Mouse (Mus musculus): Measurements from ENCODE around the gene Capn7. TPM values are rescaled to one million over a fixed set of nuclear protein-coding genes. Genes with fewer than 3 reads are reported as not detected.

Gene Capn7
- polyA plus RNA-seq, 1 experiment from 2014 or later: 89.4 TPM

DNA sequence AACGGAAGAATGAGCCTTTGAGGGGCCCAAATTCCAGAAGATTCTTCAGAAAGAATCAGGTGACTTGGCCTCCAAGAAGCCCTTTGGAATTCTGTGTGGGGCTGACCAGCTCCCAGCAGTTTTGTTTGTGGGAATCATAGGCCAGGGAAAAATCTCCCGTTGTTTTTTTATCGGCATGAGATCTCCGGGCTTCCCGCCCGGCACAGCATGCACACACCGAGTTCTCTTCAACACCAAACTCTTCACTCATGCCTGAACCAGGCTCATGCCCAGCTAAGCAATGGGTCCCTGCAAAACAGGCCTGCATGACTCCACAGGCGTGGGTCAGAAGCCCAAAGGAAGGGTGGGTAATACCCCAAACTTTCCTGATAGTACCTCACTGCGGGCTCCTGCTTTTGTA lies 67.1 kb downstream of the Capn7 start:
- H3K4me2 ChIP-seq (ENCODE audit: low read depth, low read length): no peak overlapping the region
- 0 out of 2 replicates have a peak, but pooled peaks cover 4% of the 10 kb centered on the region for H3K4me1 ChIP-seq (ENCODE audit: control insufficient read depth, insufficient read depth, low read length)
- ATAC-seq (ENCODE audit: low read depth): no peak
- no peaks in the 10 kb centered on the region for H3K36me3 ChIP-seq (ENCODE audit: control insufficient read depth, insufficient read depth, low read length)
- no peak overlapping the region for H3K27ac ChIP-seq (ENCODE audit: low read depth, low read length)
- H3K9ac ChIP-seq (replicated peaks; ENCODE audit: low read depth, low read length): no peak overlapping the region
- WGBS: 84% methylated on average over 9 of the region's 9 CpGs
- H3K4me3 ChIP-seq (ENCODE audit: low read depth, low read length): no peak overlapping the region
- no peaks in the 10 kb centered on the region for H3K9me3 ChIP-seq (ENCODE audit: control insufficient read depth, low read length)
- no peaks in the 10 kb centered on the region for H3K27me3 ChIP-seq (ENCODE audit: control insufficient read depth, insufficient read depth, low read length)

DNA sequence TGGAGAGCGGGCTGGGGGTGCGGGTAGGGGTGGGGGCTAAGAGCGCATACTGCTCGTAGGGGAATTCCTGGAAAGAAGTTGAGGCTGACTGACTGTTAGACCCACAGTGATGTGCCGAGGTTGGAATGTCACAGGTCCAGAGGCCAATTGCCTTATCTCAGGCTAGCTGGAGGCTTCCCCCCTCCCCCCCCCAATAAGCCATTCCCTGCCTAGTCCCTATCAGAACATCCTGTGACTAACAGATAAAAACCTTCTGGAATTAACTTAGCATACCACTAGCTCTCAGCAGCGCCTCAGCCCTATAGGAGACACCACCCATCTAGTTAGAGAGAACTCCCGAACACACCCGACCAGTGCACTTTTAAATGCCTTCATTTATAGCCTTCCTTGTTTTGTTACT lies 67.6 kb downstream of the Capn7 start:
- 69% methylated on average over 8 of the region's 8 CpGs for WGBS
- ATAC-seq (ENCODE audit: low read depth): no peak

DNA sequence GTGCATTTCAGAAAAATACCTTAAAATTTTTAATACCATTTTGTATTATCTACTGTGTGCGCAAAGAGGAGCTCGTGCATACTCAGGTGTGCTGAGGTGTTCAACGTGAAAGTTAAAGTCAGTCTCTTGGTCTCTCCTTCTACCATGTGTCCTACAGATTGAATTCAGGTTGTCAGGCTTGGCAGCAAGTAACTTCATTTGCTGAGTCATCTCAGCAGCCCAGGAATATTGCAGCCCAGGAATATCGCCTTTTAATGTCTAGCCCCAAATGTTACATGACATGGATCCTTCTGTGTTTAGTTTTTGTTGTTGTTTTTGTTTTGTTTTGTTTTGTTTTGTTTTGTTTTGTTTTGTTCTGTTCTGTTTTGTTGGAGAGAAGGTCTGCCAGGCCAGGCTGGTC lies 68.2 kb downstream of the Capn7 start:
- H3K4me2 ChIP-seq (ENCODE audit: low read depth, low read length): no peak overlapping the region
- 93% methylated on average over 4 of the region's 4 CpGs for WGBS
- no peaks in the 10 kb centered on the region for H3K9me3 ChIP-seq (ENCODE audit: control insufficient read depth, low read length)
- H3K27ac ChIP-seq (ENCODE audit: low read depth, low read length): no peak overlapping the region
- no peaks in the 10 kb centered on the region for H3K27me3 ChIP-seq (ENCODE audit: control insufficient read depth, insufficient read depth, low read length)
- no peak overlapping the region for H3K9ac ChIP-seq (replicated peaks; ENCODE audit: low read depth, low read length)
- H3K4me3 ChIP-seq (ENCODE audit: low read depth, low read length): no peak overlapping the region
- H3K4me1 ChIP-seq (ENCODE audit: control insufficient read depth, insufficient read depth, low read length): no peaks in the 10 kb centered on the region
- ATAC-seq (ENCODE audit: low read depth): no peak
- no peaks in the 10 kb centered on the region for H3K36me3 ChIP-seq (ENCODE audit: control insufficient read depth, insufficient read depth, low read length)

More for the DNA sequence above, 67.6 kb downstream of the Capn7 start:
- no peak overlapping the region for H3K4me2 ChIP-seq (ENCODE audit: low read depth, low read length)
- H3K27me3 ChIP-seq (ENCODE audit: control insufficient read depth, insufficient read depth, low read length): no peaks in the 10 kb centered on the region
- no peaks in the 10 kb centered on the region for H3K36me3 ChIP-seq (ENCODE audit: control insufficient read depth, insufficient read depth, low read length)
- no peak overlapping the region for H3K27ac ChIP-seq (ENCODE audit: low read depth, low read length)
- H3K4me3 ChIP-seq (ENCODE audit: low read depth, low read length): no peak overlapping the region
- no peaks in the 10 kb centered on the region for H3K9me3 ChIP-seq (ENCODE audit: control insufficient read depth, low read length)
- H3K9ac ChIP-seq (replicated peaks; ENCODE audit: low read depth, low read length): no peak overlapping the region
- no peaks in the 10 kb centered on the region for H3K4me1 ChIP-seq (ENCODE audit: control insufficient read depth, insufficient read depth, low read length)

DNA sequence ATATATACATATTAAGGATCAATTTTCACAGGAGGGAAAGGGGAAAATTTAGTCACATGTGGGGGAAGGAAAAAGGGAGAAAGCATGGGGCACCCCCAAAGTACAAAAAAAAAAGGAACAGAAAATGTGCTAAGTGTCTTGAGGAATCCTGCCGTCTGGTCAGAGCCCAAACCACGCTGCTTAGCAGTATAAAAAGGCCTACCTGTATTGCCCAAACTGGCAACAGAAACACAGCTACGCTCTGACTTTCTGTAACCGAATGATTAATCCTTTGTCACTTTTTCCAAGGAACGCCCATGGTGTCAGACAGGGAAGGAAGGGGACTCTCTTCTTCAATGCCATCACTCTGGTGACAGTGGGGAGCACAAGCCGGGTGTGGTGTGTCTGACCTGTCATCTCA lies 69.2 kb downstream of the Capn7 start:
- Histone ChIP-seq H3K27me3 (ENCODE audit: control insufficient read depth, insufficient read depth, low read length) (no peaks in the 10 kb centered on the region), H3K27ac (ENCODE audit: low read depth, low read length) (no peak overlapping the region), H3K4me2 (ENCODE audit: low read depth, low read length) (no peak overlapping the region), H3K9ac (replicated peaks; ENCODE audit: low read depth, low read length) (no peak overlapping the region), H3K9me3 (ENCODE audit: control insufficient read depth, low read length) (no peaks in the 10 kb centered on the region), H3K4me1 (ENCODE audit: control insufficient read depth, insufficient read depth, low read length) (no peaks in the 10 kb centered on the region), H3K4me3 (ENCODE audit: low read depth, low read length) (no peak overlapping the region), H3K36me3 (ENCODE audit: control insufficient read depth, insufficient read depth, low read length) (no peaks in the 10 kb centered on the region)
- no peak for ATAC-seq (ENCODE audit: low read depth)
- 90% methylated on average over 6 of the region's 6 CpGs for WGBS

DNA sequence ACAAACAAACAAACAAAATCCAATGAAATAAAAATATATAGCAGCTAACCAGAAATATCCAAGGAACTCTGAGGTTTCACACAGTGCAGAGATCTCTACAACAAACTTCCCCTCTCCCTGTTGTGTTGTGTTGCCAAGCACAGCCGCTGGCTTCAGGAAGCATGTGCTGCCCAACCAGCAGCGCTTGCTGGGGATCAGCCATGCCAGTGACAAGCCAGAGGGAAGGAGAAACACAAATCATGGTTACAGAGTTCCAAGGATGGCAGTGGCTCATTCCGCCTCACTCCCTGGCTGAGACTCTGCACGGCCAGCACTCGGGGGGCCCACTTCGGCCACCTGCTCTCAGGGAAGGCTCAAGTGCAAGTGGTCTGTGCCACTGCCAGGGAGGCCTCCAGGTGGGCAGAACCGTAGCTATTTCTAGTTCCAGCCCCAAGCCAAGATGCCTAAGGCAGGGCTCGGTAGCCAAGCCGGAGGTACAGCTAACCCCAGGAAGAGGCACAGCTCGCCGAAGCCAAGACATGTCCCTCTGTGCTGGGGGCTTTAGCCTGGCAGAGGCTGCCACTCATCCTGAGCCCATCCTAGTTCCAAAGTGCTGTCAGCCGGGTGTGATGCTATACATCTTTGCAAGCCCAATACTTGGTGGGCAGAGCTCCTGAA lies 69.8 kb downstream of the Capn7 start:
- no peaks in the 10 kb centered on the region for H3K27me3 ChIP-seq (ENCODE audit: control insufficient read depth, insufficient read depth, low read length)
- H3K4me1 ChIP-seq (ENCODE audit: control insufficient read depth, insufficient read depth, low read length): no peaks in the 10 kb centered on the region
- no peaks in the 10 kb centered on the region for H3K36me3 ChIP-seq (ENCODE audit: control insufficient read depth, insufficient read depth, low read length)
- ATAC-seq (ENCODE audit: low read depth): no peak
- WGBS: 75% methylated on average over 12 of the region's 12 CpGs
- no peak overlapping the region for H3K27ac ChIP-seq (ENCODE audit: low read depth, low read length)
- no peaks in the 10 kb centered on the region for H3K9me3 ChIP-seq (ENCODE audit: control insufficient read depth, low read length)
- H3K4me3 ChIP-seq (ENCODE audit: low read depth, low read length): no peak overlapping the region
- no peak overlapping the region for H3K9ac ChIP-seq (replicated peaks; ENCODE audit: low read depth, low read length)
- H3K4me2 ChIP-seq (ENCODE audit: low read depth, low read length): no peak overlapping the region

DNA sequence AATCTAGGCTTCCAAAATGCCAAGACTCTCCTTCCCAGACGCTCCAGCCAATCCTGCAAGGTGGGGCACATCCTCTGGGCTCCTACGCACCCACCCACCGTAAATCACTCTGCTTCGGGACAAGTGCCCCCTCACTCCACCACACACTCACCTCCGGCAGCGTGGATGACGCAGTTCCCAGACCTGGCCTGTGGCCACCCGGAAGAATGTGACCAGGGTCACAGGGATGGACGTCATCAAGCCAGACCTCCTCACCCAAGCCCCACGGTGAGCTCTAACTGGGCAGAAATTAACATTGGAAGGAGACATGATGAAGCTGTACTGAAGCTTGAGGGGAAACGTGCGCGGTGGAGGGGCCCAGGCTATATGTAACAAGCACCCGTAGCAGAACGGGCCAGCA lies 70.8 kb downstream of the Capn7 start:
- Histone ChIP-seq H3K27ac (ENCODE audit: low read depth, low read length) (no peak overlapping the region), H3K4me3 (ENCODE audit: low read depth, low read length) (no peak overlapping the region), H3K4me1 (ENCODE audit: control insufficient read depth, insufficient read depth, low read length) (no peaks in the 10 kb centered on the region), H3K27me3 (ENCODE audit: control insufficient read depth, insufficient read depth, low read length) (no peaks in the 10 kb centered on the region), H3K9me3 (ENCODE audit: control insufficient read depth, low read length) (no peaks in the 10 kb centered on the region), H3K4me2 (ENCODE audit: low read depth, low read length) (no peak overlapping the region), H3K36me3 (ENCODE audit: control insufficient read depth, insufficient read depth, low read length) (no peaks in the 10 kb centered on the region), H3K9ac (replicated peaks; ENCODE audit: low read depth, low read length) (no peak overlapping the region)
- WGBS: 84% methylated on average over 15 of the region's 15 CpGs
- ATAC-seq (ENCODE audit: low read depth): no peak

DNA sequence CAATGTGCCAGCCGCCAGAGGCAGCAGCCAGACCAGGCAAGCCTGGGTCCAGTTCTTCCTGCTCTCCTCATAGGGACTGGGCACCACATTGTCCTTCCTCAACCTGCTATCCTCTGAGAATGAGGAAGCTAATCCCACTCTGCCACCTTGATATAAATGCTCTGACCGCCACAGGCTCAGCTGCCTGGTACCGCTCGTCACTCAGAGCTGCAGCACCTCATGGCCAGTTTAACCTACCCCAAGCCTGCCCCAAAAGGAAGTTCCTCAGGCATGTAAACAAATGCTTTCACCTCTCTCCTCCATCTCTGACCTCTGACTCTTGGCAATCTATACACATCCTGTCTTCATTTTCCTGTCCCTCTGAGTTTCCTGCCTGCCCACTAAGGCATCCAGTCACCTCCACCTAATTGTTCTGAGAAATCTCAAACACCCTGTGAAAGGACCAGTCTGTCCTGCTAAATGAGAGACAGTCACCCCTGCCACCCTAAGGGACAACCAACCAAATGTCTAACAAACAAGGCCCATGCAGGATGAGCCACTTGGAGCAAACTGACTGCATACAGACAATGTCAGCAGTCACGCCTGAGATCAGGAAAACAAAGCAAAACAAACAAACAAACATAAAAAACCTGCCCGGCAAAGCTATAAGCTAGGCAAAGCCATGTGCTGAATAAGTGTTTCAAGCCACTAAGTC lies 71.6 kb downstream of the Capn7 start:
- ATAC-seq (ENCODE audit: low read depth): no peak
- Histone ChIP-seq H3K4me3 (ENCODE audit: low read depth, low read length) (no peak overlapping the region), H3K27me3 (ENCODE audit: control insufficient read depth, insufficient read depth, low read length) (no peaks in the 10 kb centered on the region), H3K27ac (ENCODE audit: low read depth, low read length) (no peak overlapping the region), H3K36me3 (ENCODE audit: control insufficient read depth, insufficient read depth, low read length) (no peaks in the 10 kb centered on the region), H3K9me3 (ENCODE audit: control insufficient read depth, low read length) (no peaks in the 10 kb centered on the region), H3K9ac (replicated peaks; ENCODE audit: low read depth, low read length) (no peak overlapping the region), H3K4me1 (ENCODE audit: control insufficient read depth, insufficient read depth, low read length) (no peaks in the 10 kb centered on the region), H3K4me2 (ENCODE audit: low read depth, low read length) (no peak overlapping the region)
- 80% methylated on average over 6 of the region's 6 CpGs for WGBS

DNA sequence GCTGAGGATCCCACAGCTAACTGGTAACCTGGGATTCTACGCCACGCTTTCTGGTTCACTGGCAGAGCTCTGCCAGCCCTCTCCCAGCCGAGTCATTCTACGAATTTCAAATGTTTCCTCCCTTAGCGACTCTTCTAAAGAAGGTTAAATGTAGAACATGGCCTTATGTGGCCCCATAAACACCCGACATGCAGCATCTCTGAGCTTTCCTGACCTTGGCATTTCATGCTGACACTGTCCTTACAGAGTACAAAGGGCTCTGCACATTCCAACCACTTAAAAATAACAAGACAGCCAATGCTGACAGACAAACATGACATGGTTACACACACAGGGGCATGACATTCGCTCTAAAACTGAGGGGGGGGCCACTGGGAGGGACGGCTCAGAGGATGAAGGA lies 72.2 kb downstream of the Capn7 start:
- Histone ChIP-seq H3K4me2 (ENCODE audit: low read depth, low read length) (no peak overlapping the region), H3K27ac (ENCODE audit: low read depth, low read length) (no peak overlapping the region)
- WGBS: 56% methylated on average over 8 of the region's 8 CpGs

DNA sequence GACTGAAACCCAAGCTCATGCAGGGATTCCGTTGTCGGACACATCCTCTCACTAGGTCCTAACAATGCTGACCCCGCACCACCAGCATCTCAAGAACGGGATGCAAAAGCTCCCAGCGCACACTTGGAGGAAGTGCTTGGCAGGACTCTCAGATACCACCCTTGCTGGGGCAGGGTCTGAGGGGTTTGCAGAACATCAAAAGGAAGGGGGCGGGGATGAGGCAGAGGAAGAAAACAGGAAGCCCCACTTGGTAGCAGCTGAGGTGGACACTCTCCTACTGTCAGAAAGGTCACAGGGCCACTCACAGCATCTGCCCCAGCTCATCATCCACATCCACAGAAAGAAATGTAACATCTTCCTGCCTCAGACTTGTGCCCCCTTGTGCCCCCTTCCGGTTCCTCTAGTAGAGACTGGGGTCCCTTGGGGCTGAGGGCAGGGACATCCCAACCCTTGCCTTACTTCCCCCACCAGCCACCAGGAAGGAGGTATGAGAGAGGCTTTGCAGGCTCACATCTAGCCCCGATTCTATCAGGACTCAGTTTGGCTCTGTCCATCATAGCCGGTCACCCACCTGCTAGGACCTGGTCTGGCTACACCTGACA lies 73.8 kb downstream of the Capn7 start:
- H3K27me3 ChIP-seq (ENCODE audit: control insufficient read depth, insufficient read depth, low read length): no peaks in the 10 kb centered on the region
- no peaks in the 10 kb centered on the region for H3K9me3 ChIP-seq (ENCODE audit: control insufficient read depth, low read length)
- H3K9ac ChIP-seq (replicated peaks; ENCODE audit: low read depth, low read length): no peak overlapping the region
- H3K27ac ChIP-seq (ENCODE audit: low read depth, low read length): no peak overlapping the region
- no peak overlapping the region for H3K4me3 ChIP-seq (ENCODE audit: low read depth, low read length)
- ATAC-seq (ENCODE audit: low read depth): no peak
- 84% methylated on average over 9 of the region's 9 CpGs for WGBS
- 0 out of 2 replicates have a peak, but pooled peaks cover 3% of the 10 kb centered on the region for H3K4me1 ChIP-seq (ENCODE audit: control insufficient read depth, insufficient read depth, low read length)
- no peak overlapping the region for H3K4me2 ChIP-seq (ENCODE audit: low read depth, low read length)
- no peaks in the 10 kb centered on the region for H3K36me3 ChIP-seq (ENCODE audit: control insufficient read depth, insufficient read depth, low read length)

More for the DNA sequence above, 72.2 kb downstream of the Capn7 start:
- Histone ChIP-seq H3K9ac (replicated peaks; ENCODE audit: low read depth, low read length) (no peak overlapping the region), H3K4me3 (ENCODE audit: low read depth, low read length) (no peak overlapping the region), H3K9me3 (ENCODE audit: control insufficient read depth, low read length) (no peaks in the 10 kb centered on the region), H3K36me3 (ENCODE audit: control insufficient read depth, insufficient read depth, low read length) (no peaks in the 10 kb centered on the region), H3K4me1 (ENCODE audit: control insufficient read depth, insufficient read depth, low read length) (no peaks in the 10 kb centered on the region), H3K27me3 (ENCODE audit: control insufficient read depth, insufficient read depth, low read length) (no peaks in the 10 kb centered on the region)
- no peak for ATAC-seq (ENCODE audit: low read depth)

All from neural tube, embryonic 14.5 days (tissue).